Mouse (Mus musculus) urinary bladder, postnatal 4 days (tissue): ENCODE results near the gene Med27.

Experiments used
- DNase-seq, 2 experiments: peaks; one replicate each; pipeline ENCODE4 v3.0.0; 2021 to 2022; ENCODE audit warnings: low spot score in 2 of 2

Med27 gene

GRCm38 (mm10) chr2:29400234-29400633 lies 53.6 kb downstream of the Med27 start:
- DNase-seq: no peak

DNA sequence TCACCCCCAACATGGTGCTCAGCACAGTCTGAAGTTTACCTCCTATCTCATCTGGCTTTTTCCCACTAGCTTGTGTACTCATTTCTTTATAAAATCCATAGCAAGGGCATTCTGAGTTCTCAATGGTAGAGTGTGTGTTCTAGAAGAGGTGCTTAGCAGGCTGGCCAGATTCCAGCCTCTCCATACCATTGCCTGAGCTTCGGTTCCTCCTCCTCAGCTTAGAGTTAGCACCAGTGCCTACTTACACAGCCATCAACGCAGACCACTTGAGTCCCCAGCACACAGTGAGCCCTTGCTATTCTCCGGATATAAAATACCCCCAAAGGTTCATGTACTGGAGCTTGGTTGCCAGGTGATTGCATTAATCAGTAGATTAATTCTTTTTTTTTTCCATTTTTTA lies 54.2 kb downstream of the Med27 start:
- no peak for DNase-seq

DNA sequence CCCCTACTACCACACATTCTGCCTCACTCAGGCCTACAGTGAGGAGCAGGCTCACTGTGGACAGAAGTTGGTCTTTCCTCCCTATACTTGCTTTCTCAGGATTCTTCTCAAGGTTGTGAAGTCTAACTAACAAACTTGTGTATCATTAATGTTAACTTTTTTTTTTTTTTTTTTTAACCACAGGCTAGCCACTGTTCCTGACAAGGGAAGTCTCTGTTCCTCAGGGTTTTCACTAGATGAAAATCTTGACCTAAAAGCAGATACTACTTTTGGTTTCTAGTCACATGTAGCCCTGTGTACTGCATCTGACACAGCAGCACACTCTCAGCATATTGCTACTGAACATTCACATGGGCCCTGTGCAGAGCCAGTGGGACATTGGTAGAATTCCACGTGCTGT lies 55.2 kb downstream of the Med27 start:
- DNase-seq: no peak

DNA sequence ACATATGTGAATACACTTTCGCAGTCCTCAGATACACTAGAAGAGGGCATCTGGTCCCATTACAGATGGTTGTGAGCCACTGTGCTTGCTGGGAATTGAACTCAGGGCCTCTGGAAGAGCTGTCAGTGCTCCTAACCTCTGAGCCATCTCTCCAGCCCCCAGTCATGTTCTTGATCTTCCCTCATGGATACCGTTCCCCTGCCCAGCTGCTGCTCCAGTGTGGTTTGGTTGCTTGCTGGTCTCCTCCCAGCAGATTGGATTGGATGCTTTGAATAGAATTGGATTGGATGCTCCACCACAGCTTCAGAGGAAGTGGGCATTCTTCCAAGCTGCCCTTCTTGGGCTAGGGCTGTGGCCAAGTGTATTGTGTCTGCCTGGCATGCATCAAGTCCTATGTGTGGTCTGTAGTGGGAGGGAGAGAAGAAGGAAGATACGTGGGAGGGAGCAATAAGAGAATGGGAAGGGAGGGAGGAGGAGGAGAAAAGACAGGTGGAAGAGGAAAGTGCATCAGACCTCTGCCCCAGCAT lies 56.0 kb downstream of the Med27 start:
- DNase-seq: no peak

DNA sequence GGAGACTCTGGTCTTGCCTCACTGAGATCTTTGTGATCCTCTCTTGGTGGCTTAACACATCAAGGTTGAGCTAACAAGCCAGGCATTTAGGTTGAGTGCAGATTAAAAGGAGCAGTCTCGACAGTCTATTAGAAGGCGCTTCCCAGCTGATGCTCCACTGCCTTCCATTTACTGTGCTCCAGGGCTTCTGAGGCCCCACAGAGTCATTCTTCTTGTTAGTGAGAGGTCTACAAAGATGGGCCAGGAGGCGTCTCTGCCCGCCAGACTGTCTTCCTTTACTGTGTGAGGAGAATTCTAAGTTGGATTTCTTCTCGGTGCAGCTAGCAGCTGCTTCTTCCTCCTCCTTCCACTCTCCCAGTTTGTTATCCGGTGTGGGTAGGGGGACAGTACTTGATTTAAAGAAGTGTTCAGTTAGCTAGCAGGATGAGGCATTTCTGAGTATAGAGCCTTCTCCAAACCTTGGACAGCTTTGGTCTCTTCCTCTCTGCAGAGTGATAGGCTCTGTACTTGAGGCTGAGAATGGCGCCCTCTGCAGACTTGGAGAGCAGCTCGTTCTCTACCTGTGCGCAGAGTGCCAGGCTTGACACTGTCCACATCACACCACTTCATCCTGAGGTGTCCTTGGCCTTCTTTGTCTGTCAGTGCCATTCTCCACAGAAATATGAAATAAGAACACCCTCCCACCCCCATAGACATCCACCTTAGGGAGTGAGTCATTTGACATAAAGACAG lies 57.3 kb downstream of the Med27 start:
- no peak for DNase-seq

GRCm38 (mm10) chr2:29404931-29405330 lies 58.3 kb downstream of the Med27 start:
- DNase-seq: no peak

DNA sequence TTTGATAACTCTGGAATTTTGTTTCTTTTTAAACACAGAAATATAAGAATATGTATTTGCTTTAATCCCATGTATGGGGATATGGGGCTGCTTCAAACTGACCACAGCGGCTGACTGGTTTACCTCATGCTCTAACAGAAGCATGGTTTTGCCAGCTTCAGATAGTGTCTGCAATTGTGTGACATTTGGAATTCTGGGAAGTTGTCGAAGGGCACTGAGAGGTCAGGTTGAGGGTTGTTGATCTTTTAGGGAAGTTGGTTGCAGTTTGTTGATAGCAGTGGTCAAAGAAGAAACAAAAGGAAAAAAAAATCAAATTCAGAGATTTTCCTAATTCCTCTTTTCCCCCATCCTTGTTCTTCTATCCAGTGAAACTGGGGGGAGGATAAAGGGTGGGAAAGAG lies 59.2 kb downstream of the Med27 start:
- no peak for DNase-seq

DNA sequence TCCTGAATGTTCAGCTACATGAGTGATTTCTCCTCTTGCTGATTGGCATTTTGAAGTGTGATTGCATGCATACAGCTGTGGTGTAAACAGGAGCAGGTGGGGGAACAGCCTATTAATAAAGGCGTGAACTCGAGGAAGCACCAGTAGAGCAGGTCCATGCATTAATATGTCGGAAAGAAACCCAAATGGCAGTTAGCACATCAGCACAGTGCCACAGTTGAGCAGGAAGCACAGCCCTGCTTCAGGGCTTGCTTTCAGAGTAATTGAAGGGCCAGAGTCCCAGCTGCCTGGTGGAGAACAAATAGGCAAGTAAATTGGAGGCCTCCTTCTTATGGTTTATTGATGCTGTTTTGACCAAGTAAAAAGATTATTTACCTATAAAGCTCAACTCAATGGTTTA lies 60.7 kb downstream of the Med27 start:
- DNase-seq: no peak

- DNase-seq: no peak
Measured at GRCm38 (mm10) chr2:29407764-29408163, 61.1 kb downstream of the Med27 start.

DNA sequence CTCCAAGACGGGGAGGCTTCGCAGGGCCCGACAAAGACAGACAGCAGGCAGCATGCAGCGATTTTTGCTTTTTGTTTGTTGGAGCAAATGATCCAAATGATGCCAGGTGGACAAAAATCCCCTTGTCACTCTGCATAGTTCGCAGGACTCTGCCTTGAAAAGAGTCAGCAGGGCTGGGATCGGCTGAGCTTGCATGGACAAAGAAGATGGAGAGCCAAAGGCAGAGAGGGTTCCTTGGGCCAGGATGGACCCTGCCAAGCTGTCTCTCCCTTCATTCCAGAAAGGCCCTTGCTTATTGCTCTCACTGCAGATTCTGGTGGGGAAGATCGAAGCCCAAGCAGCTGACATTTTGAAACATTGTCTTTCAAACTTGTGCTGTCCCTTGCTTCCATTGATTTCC lies 64.3 kb downstream of the Med27 start:
- DNase-seq: no peak

DNA sequence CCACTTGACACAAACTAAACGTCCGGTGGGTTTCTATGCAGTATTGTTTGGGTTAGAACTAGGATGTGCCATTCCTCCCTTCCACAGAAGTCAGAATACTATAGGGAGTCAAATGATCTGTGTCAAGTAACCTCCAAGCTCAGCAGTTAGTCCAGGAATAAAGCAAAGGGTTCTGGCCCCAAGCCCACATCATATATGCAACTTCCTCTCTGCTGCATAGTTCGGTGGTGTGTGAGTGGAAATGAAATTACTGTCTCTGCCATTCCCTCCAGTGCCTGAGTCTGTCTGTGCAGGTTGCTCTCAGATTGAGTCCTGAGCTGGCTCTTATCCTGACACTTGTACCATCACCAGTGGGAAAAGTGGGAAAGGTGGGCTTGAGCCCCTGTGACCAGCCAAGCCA lies 65.8 kb downstream of the Med27 start:
- DNase-seq: no peak

DNA sequence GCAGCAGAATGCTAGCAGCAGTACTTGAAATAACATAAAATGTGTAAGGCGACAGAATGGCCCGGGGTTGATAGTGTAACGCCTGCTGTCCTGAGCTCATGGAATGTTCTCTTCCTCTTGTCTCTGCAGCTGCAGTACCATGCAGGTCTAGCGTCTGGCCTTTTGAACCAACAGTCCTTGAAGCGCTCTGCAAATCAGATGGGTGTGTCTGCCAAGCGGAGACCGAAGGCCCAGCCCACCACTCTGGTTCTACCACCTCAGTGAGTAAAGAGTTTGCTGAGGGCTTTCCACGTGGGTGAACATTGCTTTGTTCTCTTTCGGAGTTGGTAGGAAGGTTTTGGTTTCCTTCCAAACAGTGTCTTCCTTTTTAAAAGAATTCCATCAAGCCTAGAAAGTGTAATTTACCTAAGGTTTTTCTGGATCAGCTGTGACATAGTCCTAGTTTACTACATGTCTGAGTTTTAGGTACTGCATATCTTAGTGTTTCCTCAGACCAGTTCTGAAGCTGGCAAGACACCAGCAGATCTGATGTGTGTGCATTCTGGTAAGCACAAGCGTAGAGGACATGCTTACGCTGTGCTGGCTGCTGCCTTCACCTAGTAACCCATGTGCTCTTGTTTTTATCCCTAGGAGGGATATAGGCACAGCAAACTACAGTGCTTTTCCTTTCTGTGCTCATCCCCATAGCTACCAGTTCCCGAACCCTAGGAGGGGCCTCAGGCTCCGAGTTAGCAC lies 66.8 kb downstream of the Med27 start:
- DNase-seq: no peak

- no peak for DNase-seq
Measured at GRCm38 (mm10) chr2:29414852-29415473, 68.3 kb downstream of the Med27 start.

DNA sequence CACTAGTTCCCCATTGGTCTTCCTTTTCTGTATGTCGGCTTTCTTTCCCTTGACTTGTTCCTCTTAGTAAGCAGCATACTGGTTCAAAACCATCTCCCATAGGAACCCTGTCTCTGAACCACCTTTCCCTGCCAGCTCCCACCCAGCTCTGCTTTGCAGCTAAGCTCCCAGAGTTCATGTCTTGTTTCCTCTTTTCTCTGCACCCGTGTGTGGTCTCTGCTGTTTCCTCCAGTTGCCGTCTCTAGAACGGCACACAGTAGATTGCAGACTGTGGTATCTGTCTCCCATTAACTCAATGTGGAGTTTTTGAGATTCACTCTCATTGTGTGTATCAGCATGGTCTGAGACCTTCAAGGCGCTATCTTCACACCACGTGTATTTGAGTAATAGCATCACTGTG lies 71.9 kb downstream of the Med27 start:
- no peak for DNase-seq

GRCm38 (mm10) chr2:29419434-29419833 lies 72.8 kb downstream of the Med27 start:
- no peak for DNase-seq

DNA sequence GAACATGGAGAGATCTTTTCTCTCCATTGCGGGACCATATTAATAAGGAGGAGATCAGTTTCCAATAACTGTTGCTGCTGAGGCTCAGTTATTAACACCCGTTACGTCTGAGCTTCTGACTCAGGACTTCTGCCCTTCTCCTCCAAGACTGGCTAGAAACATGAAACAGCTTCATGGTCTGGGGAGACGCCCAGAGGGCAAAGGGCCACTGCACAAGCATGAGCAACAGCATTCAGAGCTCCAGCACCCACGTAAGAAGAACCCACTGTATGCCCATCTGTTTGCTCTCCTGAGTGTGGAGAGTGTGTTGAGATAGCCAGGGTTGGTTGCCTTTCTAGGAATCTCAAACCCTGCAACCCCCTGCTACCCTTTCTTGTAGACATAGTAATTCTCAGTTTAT lies 73.3 kb downstream of the Med27 start:
- no peak for DNase-seq

GRCm38 (mm10) chr2:29422126-29422840 lies 75.7 kb downstream of the Med27 start:
- no peak for DNase-seq

GRCm38 (mm10) chr2:29423059-29423458 lies 76.4 kb downstream of the Med27 start:
- DNase-seq: no peak

- DNase-seq: no peak
Measured at GRCm38 (mm10) chr2:29425386-29425785, 78.8 kb downstream of the Med27 start.

DNA sequence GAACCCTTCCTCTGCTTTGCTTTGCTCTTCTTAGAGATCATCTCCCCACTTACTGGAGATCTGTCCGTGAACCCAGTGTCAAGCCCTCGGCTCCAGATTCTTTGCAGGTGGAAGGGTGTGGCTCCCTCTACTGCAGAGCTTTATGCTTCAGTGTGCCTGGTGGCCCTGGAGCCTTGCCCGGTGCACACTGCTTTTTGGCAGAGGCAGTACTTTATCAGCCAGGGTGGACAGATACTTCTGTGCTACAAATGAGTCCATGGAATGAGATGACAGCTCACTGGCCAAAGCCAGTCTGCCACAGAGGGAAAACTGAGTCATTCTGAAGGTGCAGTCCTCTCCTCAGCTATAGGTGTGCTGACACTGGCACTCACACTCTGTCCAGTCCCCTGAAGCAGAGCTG lies 80.1 kb downstream of the Med27 start:
- DNase-seq: no peak

DNA sequence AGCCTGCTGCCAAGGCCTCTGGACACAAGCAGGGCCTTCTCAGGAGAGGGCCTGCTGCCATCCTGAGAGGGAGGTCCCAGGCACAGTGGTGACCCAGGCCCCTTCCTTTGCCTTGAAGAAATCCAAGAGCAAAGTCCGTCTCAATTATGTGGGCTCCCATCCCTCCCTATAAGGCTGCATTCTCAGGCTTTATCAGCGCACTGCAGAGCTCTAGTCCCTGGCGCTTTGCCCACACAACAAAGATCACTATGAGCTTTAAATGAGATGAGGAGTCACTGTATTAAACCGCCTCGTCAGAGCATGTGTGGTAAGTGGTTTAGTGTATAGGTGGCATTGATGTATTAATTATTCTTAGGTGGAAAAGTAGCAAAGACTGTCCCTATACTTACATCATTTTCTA lies 85.9 kb downstream of the Med27 start:
- no peak for DNase-seq

GRCm38 (mm10) chr2:29436376-29436775 lies 89.8 kb downstream of the Med27 start:
- no peak for DNase-seq
